Mouse (Mus musculus) neural tube, embryonic 12.5 days (tissue): Measurements from ENCODE around the gene Cypt15. TPM values are rescaled to one million over a fixed set of nuclear protein-coding genes. Genes with fewer than 3 reads are reported as not detected.
"Not testable (repeated sequence)": the region's sequence is repeated elsewhere in the genome, so short reads cannot be mapped to it uniquely, and the experiment has no call there.

Source experiments
- ATAC-seq: fragments of 200-750 bp; cut with Nextera tagmentation; 2 replicates; pipeline ENCODE4 v1.8.0; 2017; ENCODE audit warnings: low read depth, mild to moderate bottlenecking, moderate TSS enrichment, moderate library complexity; ENCODE audit not compliant: low FRiP score
- H3K27ac ChIP-seq: fragments of 300-500 bp; sonication (generic); 2 replicates; pipeline ENCODE4 v1.5.1; 2016
- H3K27me3 ChIP-seq: fragments of 300-500 bp; sonication (generic); replicated peaks from 2 replicates; pipeline ENCODE4 v1.6.1; 2016; ENCODE audit warnings: mild to moderate bottlenecking
- H3K36me3 ChIP-seq: fragments of 300-500 bp; sonication (generic); 2 replicates; pipeline ENCODE4 v1.6.1; 2016; ENCODE audit warnings: mild to moderate bottlenecking
- H3K4me1 ChIP-seq: fragments of 300-500 bp; sonication (generic); 2 replicates; pipeline ENCODE4 v1.6.1; 2016
- H3K4me2 ChIP-seq: fragments of 300-500 bp; sonication (generic); replicated peaks from 2 replicates; pipeline ENCODE4 v1.6.1; 2016; ENCODE audit warnings: mild to moderate bottlenecking
- H3K4me3 ChIP-seq: fragments of 300-500 bp; sonication (generic); 2 replicates; pipeline ENCODE4 v1.5.1; 2016
- H3K9ac ChIP-seq: fragments of 300-500 bp; sonication (generic); 2 replicates; pipeline ENCODE4 v1.6.1; 2016; ENCODE audit warnings: mild to moderate bottlenecking
- H3K9me3 ChIP-seq: fragments of 300-500 bp; sonication (generic); 2 replicates; pipeline ENCODE4 v1.6.1; 2016; ENCODE audit warnings: mild to moderate bottlenecking
- WGBS: fragments of 180-500 bp; shearing (Covaris S2); methylation state at CpG from one replicate; pipeline ENCODE4 v1.1.7; 2016; 5-methylcytosine and 5-hydroxymethylcytosine counted together
- polyA plus RNA-seq: library from polyadenylated mRNA; unstranded; fragments of >200 nt; fragmentation: Nextera tagmentation; extraction: Ambion mirVana; gene quantifications from 2 replicates; pipeline ENCODE4 v1.2.1, GENCODE M21; 2016

Cypt15 gene
- not detected in 2 replicates for polyA plus RNA-seq

DNA sequence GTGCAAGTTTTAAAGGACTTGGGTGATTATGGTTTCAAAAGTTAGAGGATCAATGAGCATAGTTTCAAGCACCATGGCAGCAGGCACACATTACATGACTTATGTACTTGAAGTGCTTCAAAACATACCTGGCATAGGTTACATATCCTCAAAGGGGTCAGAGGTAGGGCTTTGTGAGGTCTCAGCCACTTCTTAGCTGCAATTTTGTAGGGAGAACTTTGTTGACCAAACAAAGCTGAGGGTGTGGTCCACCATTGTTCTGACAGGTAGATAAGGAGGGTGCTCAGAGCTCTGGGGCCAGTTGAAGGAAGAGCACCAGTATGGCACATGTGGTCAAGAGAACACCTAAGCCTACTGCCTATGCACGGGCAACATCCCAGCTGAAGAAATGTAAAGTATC is at the start of gene Cypt15:
Cypt15 (plus strand) TSS at position 301 of the 400 bp plus-strand sequence.
- H3K27ac ChIP-seq, H3K4me3 ChIP-seq, H3K36me3 ChIP-seq, ATAC-seq, H3K4me1 ChIP-seq, H3K9ac ChIP-seq, H3K27me3 ChIP-seq, H3K9me3 ChIP-seq, H3K4me2 ChIP-seq: not testable (repeated sequence)
- WGBS = 100% methylated on average over 1 of the region's 1 CpGs

DNA sequence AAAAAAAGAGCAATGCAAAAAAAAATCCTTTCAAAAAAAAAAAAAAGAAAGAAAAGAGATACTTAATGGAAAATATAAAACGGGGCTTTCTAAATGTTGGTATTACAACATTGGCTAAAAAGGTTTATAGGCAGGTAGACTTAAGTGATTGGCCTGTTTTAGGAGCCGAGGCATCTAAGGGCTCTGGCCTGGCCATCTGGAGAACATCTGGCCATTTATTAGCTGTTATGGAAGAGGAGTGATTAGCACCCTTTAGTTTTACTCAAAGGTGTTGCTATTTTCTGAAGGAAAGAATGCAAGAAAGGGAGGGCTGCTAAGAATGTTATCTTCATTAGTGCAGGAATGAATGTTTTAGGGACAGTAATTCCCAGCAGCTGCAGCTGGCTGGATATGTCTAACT is 24.9 kb downstream of the Cypt15 start:
- Histone ChIP-seq H3K4me3 (no peak overlapping the region), H3K9me3 (no peaks in the 10 kb centered on the region), H3K27ac (no peak overlapping the region), H3K36me3 (no peaks in the 10 kb centered on the region), H3K4me1 (no peaks in the 10 kb centered on the region), H3K4me2 (no peak overlapping the region), H3K9ac (no peak overlapping the region), H3K27me3 (no peaks in the 10 kb centered on the region)
- WGBS = 81% methylated on average over 2 of the region's 2 CpGs
- ATAC-seq = no peak

DNA sequence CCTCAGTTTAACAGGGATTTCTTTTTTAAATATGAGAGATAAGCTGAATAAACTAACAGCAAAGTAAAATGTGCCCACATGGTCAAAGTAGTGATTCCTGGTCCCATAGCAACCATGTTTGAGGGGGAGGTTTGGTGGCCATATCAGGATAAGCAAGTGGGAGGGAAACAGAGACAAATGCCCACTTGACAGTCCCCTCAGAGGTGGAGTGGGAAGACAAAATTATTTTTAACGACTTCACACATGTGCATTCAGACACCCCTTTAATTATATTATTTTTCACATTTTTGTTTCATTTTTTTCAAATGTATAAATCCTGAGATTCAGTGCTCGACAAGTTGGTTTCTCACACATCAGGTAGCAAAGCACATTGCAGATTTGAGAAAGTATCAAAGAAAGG is 32.8 kb downstream of the Cypt15 start:
- Histone ChIP-seq H3K36me3 (no peaks in the 10 kb centered on the region), H3K27ac (no peak overlapping the region), H3K4me3 (no peak overlapping the region), H3K4me1 (no peaks in the 10 kb centered on the region), H3K9ac (no peak overlapping the region), H3K9me3 (no peaks in the 10 kb centered on the region), H3K4me2 (no peak overlapping the region), H3K27me3 (no peaks in the 10 kb centered on the region)
- 70% methylated on average over 2 of the region's 2 CpGs for WGBS
- no peak for ATAC-seq

DNA sequence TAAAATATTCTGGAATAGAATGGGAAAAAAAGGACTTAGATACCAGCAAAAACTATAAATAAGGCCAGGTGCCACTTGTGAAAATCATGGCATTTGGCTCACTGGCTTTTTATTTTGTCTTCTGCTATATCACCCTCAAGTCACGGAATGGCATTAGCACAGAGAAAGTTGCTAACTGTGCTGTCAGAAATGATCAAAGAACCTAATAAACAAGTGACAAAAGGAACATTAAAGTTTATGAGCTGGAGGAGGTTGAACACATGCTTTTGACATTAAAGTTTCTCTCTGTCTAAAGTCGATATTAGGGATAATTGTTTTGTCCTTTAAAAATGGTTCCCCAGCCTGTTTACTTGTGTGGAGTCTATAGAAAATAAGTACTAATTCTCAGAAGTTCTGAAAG is 37.7 kb downstream of the Cypt15 start:
- H3K36me3 ChIP-seq = no peaks in the 10 kb centered on the region
- H3K4me3 ChIP-seq = no peak overlapping the region
- 52% methylated on average over 2 of the region's 2 CpGs for WGBS
- H3K9me3 ChIP-seq = no peaks in the 10 kb centered on the region
- no peaks in the 10 kb centered on the region for H3K27me3 ChIP-seq
- no peaks in the 10 kb centered on the region for H3K4me1 ChIP-seq
- H3K4me2 ChIP-seq = no peak overlapping the region
- no peak overlapping the region for H3K27ac ChIP-seq
- no peak for ATAC-seq
- H3K9ac ChIP-seq = no peak overlapping the region
